Mouse (Mus musculus): ENCODE data around the gene Slc16a2. TPM values are rescaled to one million over a fixed set of nuclear protein-coding genes. Genes with fewer than 3 reads are reported as not detected.
"Not testable (repeated sequence)": the region's sequence is repeated elsewhere in the genome, so short reads cannot be mapped to it uniquely, and the experiment has no call there.

The Slc16a2 gene
- polyA plus RNA-seq, 1 experiment, result 49.7 TPM

GRCm38 (mm10) chrX:103734041-103734625 lies 87.7 kb downstream of the Slc16a2 start:
- no peak for DNase-seq (ENCODE audit: low read depth)

- DNase-seq (ENCODE audit: low read depth), result no peak
Observed at GRCm38 (mm10) chrX:103733091-103733490, 88.7 kb downstream of the Slc16a2 start.

- no peak for DNase-seq (ENCODE audit: low read depth)
Observed at GRCm38 (mm10) chrX:103732033-103732703, 89.6 kb downstream of the Slc16a2 start.

GRCm38 (mm10) chrX:103722437-103722836 lies 99.3 kb downstream of the Slc16a2 start:
- no peak for DNase-seq (ENCODE audit: low read depth)

- no peak for DNase-seq (ENCODE audit: low read depth)
Observed at GRCm38 (mm10) chrX:103719618-103720185, 102.1 kb downstream of the Slc16a2 start.

- DNase-seq (ENCODE audit: low read depth), result no peak
Observed at GRCm38 (mm10) chrX:103712922-103713321, 108.9 kb downstream of the Slc16a2 start.

GRCm38 (mm10) chrX:103709671-103710070 lies 112.1 kb downstream of the Slc16a2 start:
- DNase-seq (ENCODE audit: low read depth), result no peak

GRCm38 (mm10) chrX:103708592-103708991 lies 113.2 kb downstream of the Slc16a2 start:
- no peak for DNase-seq (ENCODE audit: low read depth)

- DNase-seq (ENCODE audit: low read depth), result no peak
Observed at GRCm38 (mm10) chrX:103704611-103705010, 117.2 kb downstream of the Slc16a2 start.

GRCm38 (mm10) chrX:103704024-103704423 lies 117.8 kb downstream of the Slc16a2 start:
- DNase-seq (ENCODE audit: low read depth), result no peak

GRCm38 (mm10) chrX:103697796-103698195 lies 124.0 kb downstream of the Slc16a2 start:
- DNase-seq (ENCODE audit: low read depth), result no peak

- no peak for DNase-seq (ENCODE audit: low read depth)
Observed at GRCm38 (mm10) chrX:103696081-103696519, 125.7 kb downstream of the Slc16a2 start.

- DNase-seq (ENCODE audit: low read depth), result no peak
Observed at GRCm38 (mm10) chrX:103695165-103695996, 126.4 kb downstream of the Slc16a2 start.

GRCm38 (mm10) chrX:103694787-103695164 lies 127.0 kb downstream of the Slc16a2 start:
- DNase-seq (ENCODE audit: low read depth), result no peak

- no peak for DNase-seq (ENCODE audit: low read depth)
Observed at GRCm38 (mm10) chrX:103694381-103694780, 127.4 kb downstream of the Slc16a2 start.

- DNase-seq (ENCODE audit: low read depth), result no peak
Observed at GRCm38 (mm10) chrX:103692916-103693315, 128.9 kb downstream of the Slc16a2 start.

GRCm38 (mm10) chrX:103688551-103688950 lies 133.2 kb downstream of the Slc16a2 start:
- no peak for DNase-seq (ENCODE audit: low read depth)

- DNase-seq (ENCODE audit: low read depth), result peak; percentile 52
Observed at GRCm38 (mm10) chrX:103674674-103675073, 147.1 kb downstream of the Slc16a2 start.

- no peak for DNase-seq (ENCODE audit: low read depth)
Observed at GRCm38 (mm10) chrX:103673761-103674160, 148.0 kb downstream of the Slc16a2 start.

GRCm38 (mm10) chrX:103670245-103670644 lies 151.5 kb downstream of the Slc16a2 start:
- DNase-seq (ENCODE audit: low read depth), result peak; percentile 70

- not testable (repeated sequence) for DNase-seq (ENCODE audit: low read depth)
Observed at GRCm38 (mm10) chrX:103664445-103664844, 157.3 kb downstream of the Slc16a2 start.

- no peak for DNase-seq (ENCODE audit: low read depth)
Observed at GRCm38 (mm10) chrX:103658985-103659384, 162.8 kb downstream of the Slc16a2 start.
